Mouse (Mus musculus) forebrain, embryonic 15.5 days (tissue): Measurements from ENCODE around the gene Eef2k. TPM values are rescaled to one million over a fixed set of nuclear protein-coding genes. Genes with fewer than 3 reads are reported as not detected.

Experiments
- ATAC-seq: fragments of 200-750 bp; cut with Nextera tagmentation; replicated peaks from 2 replicates; pipeline ENCODE4 v1.8.0; 2017; ENCODE audit warnings: mild to moderate bottlenecking, moderate TSS enrichment, moderate library complexity
- H3K27ac ChIP-seq: fragments of 300-500 bp; sonication (generic); replicated peaks from 2 replicates; pipeline ENCODE4 v1.5.1; 2015; ENCODE audit warnings: mild to moderate bottlenecking, inconsistent platforms
- H3K27me3 ChIP-seq: fragments of 300-500 bp; sonication (generic); 2 replicates; pipeline ENCODE4 v1.6.1; 2015; ENCODE audit warnings: inconsistent platforms
- H3K36me3 ChIP-seq: fragments of 300-500 bp; sonication (generic); 2 replicates; pipeline ENCODE4 v1.6.1; 2015; ENCODE audit warnings: mild to moderate bottlenecking, inconsistent platforms
- H3K4me1 ChIP-seq: fragments of 300-500 bp; sonication (generic); 2 replicates; pipeline ENCODE4 v1.6.1; 2015; ENCODE audit warnings: inconsistent platforms
- H3K4me2 ChIP-seq: fragments of 300-500 bp; sonication (generic); replicated peaks from 2 replicates; pipeline ENCODE4 v1.6.1; 2015; ENCODE audit warnings: mild to moderate bottlenecking, inconsistent platforms
- H3K4me3 ChIP-seq: fragments of 300-500 bp; sonication (generic); 2 replicates; pipeline ENCODE4 v1.5.1; 2015; ENCODE audit warnings: mild to moderate bottlenecking, inconsistent platforms
- H3K9ac ChIP-seq: fragments of 300-500 bp; sonication (generic); replicated peaks from 2 replicates; pipeline ENCODE4 v1.6.1; 2015; ENCODE audit warnings: mild to moderate bottlenecking, inconsistent platforms
- H3K9me3 ChIP-seq: fragments of 300-500 bp; sonication (generic); 2 replicates; pipeline ENCODE4 v1.6.1; 2016; ENCODE audit warnings: inconsistent platforms
- WGBS: fragments of 180-500 bp; shearing (Covaris S2); methylation state at CpG from one replicate; pipeline ENCODE4 v1.1.7; 2015; ENCODE audit warnings: mixed read lengths; 5-methylcytosine and 5-hydroxymethylcytosine counted together
- polyA plus RNA-seq: library from polyadenylated mRNA; unstranded; fragments of >200 nt; fragmentation: Nextera tagmentation; extraction: Ambion mirVana; gene quantifications from 2 replicates; pipeline ENCODE4 v1.2.1, GENCODE M21; 2015

Eef2k gene
- polyA plus RNA-seq, 1 experiment from 2014 or later: 33.7 TPM

DNA sequence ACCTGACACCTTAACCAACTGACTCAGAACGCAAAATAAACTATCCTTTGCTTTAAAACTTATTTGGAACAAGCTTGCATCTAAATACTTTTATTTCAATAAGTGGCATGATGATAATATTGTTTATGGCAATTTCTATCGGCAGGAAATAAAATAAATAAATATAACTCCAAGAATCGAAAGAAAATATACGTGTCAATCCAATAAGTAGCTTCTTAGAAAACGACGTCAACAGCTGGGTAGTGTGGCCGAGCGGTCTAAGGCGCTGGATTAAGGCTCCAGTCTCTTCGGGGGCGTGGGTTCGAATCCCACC lies 74.6 kb downstream of the Eef2k start:
- no peak for ATAC-seq
- H3K9ac ChIP-seq: no peak overlapping the region

GRCm38 (mm10) chr7:120917592-120918461 lies 75.2 kb downstream of the Eef2k start, which contains the start of gene Polr3e:
Gene Polr3e (plus strand): TSS chr7:120917744.
- H3K4me3 ChIP-seq: peak within 1 kb of the TSS; percentile 72
- WGBS: under 1% methylated on average over 95 of the region's 102 CpGs
- ATAC-seq: peak; percentile 95
- H3K4me2 ChIP-seq: peak within 1 kb of the TSS; percentile 80
- no peaks in the 10 kb centered on the region for H3K36me3 ChIP-seq
- H3K27ac ChIP-seq: peak within 1 kb of the TSS; percentile 79
- H3K27me3 ChIP-seq: no peaks in the 10 kb centered on the region
- H3K4me1 ChIP-seq: peaks cover 16% of the 10 kb centered on the region
- no peaks in the 10 kb centered on the region for H3K9me3 ChIP-seq
- H3K9ac ChIP-seq: peak within 1 kb of the TSS; percentile 74

More for the DNA sequence above, 74.6 kb downstream of the Eef2k start:
- H3K4me3 ChIP-seq: peak overlapping the region; percentile 72
- WGBS: 8% methylated on average over 12 of the region's 12 CpGs
- peak overlapping the region; percentile 79; the same call in 1 of the 2 replicates for H3K27ac ChIP-seq
- H3K27me3 ChIP-seq: no peaks in the 10 kb centered on the region
- peak overlapping the region; percentile 10; the same call in 1 of the 2 replicates for H3K4me2 ChIP-seq
- peaks cover 16% of the 10 kb centered on the region for H3K4me1 ChIP-seq
- no peaks in the 10 kb centered on the region for H3K9me3 ChIP-seq
- H3K36me3 ChIP-seq: no peaks in the 10 kb centered on the region

GRCm38 (mm10) chr7:120918526-120918962 lies 75.9 kb downstream of the Eef2k start:
- Histone ChIP-seq H3K4me1 (peaks cover 16% of the 10 kb centered on the region), H3K9ac (peak overlapping the region; percentile 74), H3K9me3 (no peaks in the 10 kb centered on the region), H3K36me3 (no peaks in the 10 kb centered on the region), H3K27ac (peak overlapping the region; percentile 79), H3K4me2 (peak overlapping the region; percentile 80), H3K4me3 (peak overlapping the region; percentile 72), H3K27me3 (no peaks in the 10 kb centered on the region)
- 7% methylated on average over 10 of the region's 10 CpGs for WGBS
- ATAC-seq: peak; percentile 59

GRCm38 (mm10) chr7:120933110-120933509 lies 90.5 kb downstream of the Eef2k start:
- Histone ChIP-seq H3K9ac (no peak overlapping the region), H3K27me3 (no peaks in the 10 kb centered on the region), H3K9me3 (no peaks in the 10 kb centered on the region), H3K36me3 (peaks cover 81% of the 10 kb centered on the region), H3K4me1 (no peaks in the 10 kb centered on the region), H3K4me3 (no peak overlapping the region), H3K4me2 (no peak overlapping the region), H3K27ac (no peak overlapping the region)
- no peak for ATAC-seq
- 87% methylated on average over 7 of the region's 7 CpGs for WGBS

GRCm38 (mm10) chr7:120933680-120934195 lies 91.1 kb downstream of the Eef2k start:
- Histone ChIP-seq H3K27me3 (no peaks in the 10 kb centered on the region), H3K27ac (no peak overlapping the region), H3K4me3 (no peak overlapping the region), H3K9ac (no peak overlapping the region), H3K4me1 (no peaks in the 10 kb centered on the region), H3K9me3 (no peaks in the 10 kb centered on the region), H3K36me3 (peaks cover 81% of the 10 kb centered on the region), H3K4me2 (no peak overlapping the region)
- WGBS: 95% methylated on average over 5 of the region's 5 CpGs
- no peak for ATAC-seq

- Histone ChIP-seq H3K36me3 (peaks cover 80% of the 10 kb centered on the region), H3K9ac (no peak overlapping the region), H3K27ac (no peak overlapping the region), H3K27me3 (no peaks in the 10 kb centered on the region), H3K9me3 (no peaks in the 10 kb centered on the region), H3K4me1 (no peaks in the 10 kb centered on the region), H3K4me2 (no peak overlapping the region), H3K4me3 (no peak overlapping the region)
- no peak; the same call in 1 of the 2 replicates for ATAC-seq
- WGBS: 20% methylated on average over 5 of the region's 5 CpGs
Measured at GRCm38 (mm10) chr7:120934716-120935115, 92.1 kb downstream of the Eef2k start.

- 90% methylated on average over 4 of the region's 4 CpGs for WGBS
- no peaks in the 10 kb centered on the region for H3K9me3 ChIP-seq
- H3K27ac ChIP-seq: no peak overlapping the region
- H3K4me2 ChIP-seq: no peak overlapping the region
- no peaks in the 10 kb centered on the region for H3K4me1 ChIP-seq
- no peaks in the 10 kb centered on the region for H3K27me3 ChIP-seq
- no peak for ATAC-seq
- peaks cover 83% of the 10 kb centered on the region for H3K36me3 ChIP-seq
- no peak overlapping the region for H3K4me3 ChIP-seq
- H3K9ac ChIP-seq: no peak overlapping the region
Measured at GRCm38 (mm10) chr7:120936522-120936921, 93.9 kb downstream of the Eef2k start.

DNA sequence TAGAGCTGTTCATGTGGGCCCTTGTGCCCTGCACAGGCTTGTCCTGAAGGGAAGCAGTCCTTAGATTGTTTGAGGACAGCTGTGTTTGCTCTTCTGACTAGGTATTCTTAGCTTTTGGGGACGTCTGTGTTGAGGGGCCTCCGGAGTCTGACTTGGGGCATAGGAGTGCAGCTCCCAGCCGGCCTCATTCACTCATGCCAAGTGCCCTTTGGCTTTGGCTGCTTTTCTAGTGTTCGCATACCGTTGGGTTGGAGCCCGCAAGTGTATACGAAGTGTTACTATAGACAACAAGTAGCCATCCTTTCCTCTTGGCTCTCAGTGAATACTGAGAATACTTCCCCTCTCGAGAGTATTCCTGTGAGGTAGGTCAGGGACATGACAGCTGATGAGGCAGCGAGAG lies 95.6 kb downstream of the Eef2k start:
- H3K36me3 ChIP-seq: peaks cover 86% of the 10 kb centered on the region
- ATAC-seq: no peak

GRCm38 (mm10) chr7:120940343-120940742 lies 97.7 kb downstream of the Eef2k start:
- no peak overlapping the region for H3K4me3 ChIP-seq
- peaks cover 81% of the 10 kb centered on the region for H3K36me3 ChIP-seq
- no peak overlapping the region for H3K27ac ChIP-seq
- no peak overlapping the region for H3K9ac ChIP-seq
- no peaks in the 10 kb centered on the region for H3K27me3 ChIP-seq
- H3K4me2 ChIP-seq: no peak overlapping the region
- no peak for ATAC-seq
- 94% methylated on average over 12 of the region's 12 CpGs for WGBS
- H3K9me3 ChIP-seq: no peaks in the 10 kb centered on the region
- H3K4me1 ChIP-seq: no peaks in the 10 kb centered on the region

More for the DNA sequence above, 95.6 kb downstream of the Eef2k start:
- 89% methylated on average over 9 of the region's 9 CpGs for WGBS
- no peak overlapping the region for H3K4me3 ChIP-seq
- no peak overlapping the region for H3K9ac ChIP-seq
- no peak overlapping the region for H3K4me2 ChIP-seq
- H3K27me3 ChIP-seq: no peaks in the 10 kb centered on the region
- no peak overlapping the region for H3K27ac ChIP-seq
- no peaks in the 10 kb centered on the region for H3K4me1 ChIP-seq
- no peaks in the 10 kb centered on the region for H3K9me3 ChIP-seq

DNA sequence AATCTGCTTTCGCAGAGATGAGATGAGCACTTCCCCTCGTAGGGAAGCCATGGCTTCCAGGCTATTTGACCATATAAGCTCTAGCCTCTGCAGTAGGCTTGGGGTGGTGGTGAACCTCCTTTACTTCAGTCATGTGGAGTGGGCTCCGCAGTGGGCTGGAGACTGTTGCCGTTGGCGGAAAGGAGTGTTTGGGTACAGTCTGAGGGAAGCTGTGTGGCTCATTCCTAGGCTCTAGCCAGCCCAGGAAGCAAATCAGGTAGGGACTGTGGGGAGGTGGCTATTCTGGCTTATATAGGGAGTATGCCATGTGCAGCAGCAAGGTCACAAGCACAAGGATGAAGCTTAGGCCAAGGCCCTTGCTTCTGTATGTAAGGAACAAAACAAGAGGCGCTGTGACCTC lies 98.6 kb downstream of the Eef2k start:
- no peaks in the 10 kb centered on the region for H3K27me3 ChIP-seq
- no peak overlapping the region for H3K27ac ChIP-seq
- H3K4me3 ChIP-seq: no peak overlapping the region
- no peak overlapping the region for H3K4me2 ChIP-seq
- H3K9ac ChIP-seq: no peak overlapping the region
- H3K4me1 ChIP-seq: no peaks in the 10 kb centered on the region
- ATAC-seq: no peak
- WGBS: 95% methylated on average over 6 of the region's 6 CpGs
- no peaks in the 10 kb centered on the region for H3K9me3 ChIP-seq
- H3K36me3 ChIP-seq: peaks cover 81% of the 10 kb centered on the region

DNA sequence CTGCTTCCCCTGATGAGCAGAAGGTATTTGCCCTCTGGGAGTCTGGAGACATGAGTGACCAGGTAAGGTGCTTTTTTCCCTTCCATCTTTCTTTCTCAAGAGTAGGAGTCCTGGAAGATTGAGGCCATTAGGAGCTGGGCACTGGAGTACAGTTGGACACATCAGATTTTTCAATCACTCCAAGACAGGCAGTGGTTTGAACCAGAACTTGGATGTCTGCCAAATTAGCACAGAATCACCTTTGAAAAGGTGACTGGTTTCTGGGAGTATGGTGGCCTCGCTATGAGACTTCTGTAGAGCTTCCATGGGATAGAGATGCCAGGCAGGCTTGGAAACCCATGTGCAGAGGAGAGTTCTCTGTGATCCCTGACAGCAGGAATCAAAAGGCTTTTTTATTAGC lies 99.9 kb downstream of the Eef2k start:
- WGBS: 61% methylated on average over 1 of the region's 1 CpGs
- H3K36me3 ChIP-seq: peaks cover 73% of the 10 kb centered on the region
- no peaks in the 10 kb centered on the region for H3K9me3 ChIP-seq
- no peak overlapping the region for H3K9ac ChIP-seq
- H3K4me3 ChIP-seq: no peak overlapping the region
- H3K27me3 ChIP-seq: no peaks in the 10 kb centered on the region
- no peaks in the 10 kb centered on the region for H3K4me1 ChIP-seq
- ATAC-seq: no peak
- no peak overlapping the region for H3K4me2 ChIP-seq
- no peak overlapping the region for H3K27ac ChIP-seq

DNA sequence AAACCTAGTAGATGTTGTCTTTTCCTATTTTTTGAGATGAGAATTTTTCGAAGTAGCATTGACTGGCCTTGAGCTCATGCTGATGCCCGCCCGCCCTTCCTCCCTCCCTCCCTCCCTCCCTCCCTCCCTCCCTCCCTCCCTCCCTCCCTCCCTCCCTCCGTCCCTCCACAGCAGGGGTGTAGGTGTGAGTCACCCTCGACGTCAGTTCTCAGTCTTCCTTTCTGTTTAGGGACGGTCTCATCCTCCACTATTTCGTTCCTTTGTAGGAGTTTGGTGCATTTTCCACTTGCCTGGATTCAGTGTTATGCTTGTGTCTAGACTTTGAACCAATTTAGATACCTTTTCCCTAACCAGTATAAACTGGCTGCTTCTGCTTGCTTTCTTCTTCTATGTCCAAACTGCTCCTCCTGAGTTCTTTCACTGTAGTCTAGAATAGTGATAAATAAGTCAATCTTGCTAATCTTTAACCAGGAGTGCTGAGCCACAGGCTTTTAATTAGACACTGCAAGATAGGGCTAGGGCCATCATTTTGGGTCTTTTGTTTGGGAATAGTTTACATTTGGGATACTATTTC lies 101.4 kb downstream of the Eef2k start:
- Histone ChIP-seq H3K4me3 (no peak overlapping the region), H3K4me1 (no peaks in the 10 kb centered on the region), H3K4me2 (no peak overlapping the region), H3K27me3 (no peaks in the 10 kb centered on the region), H3K27ac (no peak overlapping the region), H3K9ac (no peak overlapping the region), H3K36me3 (peaks cover 72% of the 10 kb centered on the region), H3K9me3 (no peaks in the 10 kb centered on the region)
- no peak for ATAC-seq
- WGBS: 85% methylated on average over 7 of the region's 8 CpGs
